ENCODE assay signal across 8 mouse cellular contexts in the genomic region with DNA sequence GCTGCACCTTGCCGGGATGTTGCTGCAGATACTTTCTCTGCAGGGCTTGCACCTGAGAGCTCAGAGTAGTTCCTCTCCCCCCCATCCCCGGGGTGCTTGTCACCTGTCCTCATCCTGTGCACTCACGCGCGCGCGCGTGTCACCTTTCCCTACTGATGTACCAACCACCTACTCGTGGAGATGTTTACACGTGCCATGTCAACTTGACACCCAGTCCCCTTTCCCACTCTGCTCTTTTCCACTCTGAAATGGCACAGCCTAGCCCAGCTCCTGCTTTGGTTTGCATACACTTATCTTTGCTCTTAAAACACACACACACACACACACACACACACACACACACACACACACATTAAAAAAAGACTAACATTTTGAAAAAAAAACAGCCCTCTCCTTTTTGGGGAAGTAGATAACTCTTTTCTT. TPM values are rescaled to one million over a fixed set of nuclear protein-coding genes. Genes with fewer than 3 reads are reported as not detected.
DNase-seq lines count a peak whose midpoint lies in the region; ATAC-seq and TF ChIP-seq lines count a peak whose summit lies in the region.

No protein-coding gene starts in this region.

- H3K4me1 ChIP-seq in liver, adult 2 months (ENCODE audit: control insufficient read depth, insufficient read depth, low read length): peaks cover 2% of the 10 kb centered on the region; the same call in 1 of the 2 replicates
- H3K4me1 ChIP-seq in heart, embryonic 14.5 days (ENCODE audit: control insufficient read depth in 2 of 2, insufficient read depth in 2 of 2, low read length in 2 of 2): peaks cover 13 to 25% of the 10 kb centered on the region in 2 experiments
- H3K4me1 ChIP-seq in limb, embryonic 14.5 days (ENCODE audit: control insufficient read depth, insufficient read depth, low read length): no peaks in the 10 kb centered on the region

- TF ChIP-seq POLR2A in liver, adult 2 months (IDR thresholded peaks at IDR 0.05; ENCODE audit: extremely low read depth, insufficient read depth, low read length): no peak
- no peak for TF ChIP-seq POLR2A in limb, embryonic 14.5 days (IDR thresholded peaks at IDR 0.05; ENCODE audit: borderline replicate concordance, extremely low read depth, insufficient read depth, insufficient read length)

- no peaks in the 10 kb centered on the region for H3K79me2 ChIP-seq in liver, adult 2 months (ENCODE audit: control insufficient read depth, insufficient read depth, low read length)

- peak overlapping the region; percentile 76 for H3K4me3 ChIP-seq in liver, adult 2 months (ENCODE audit: insufficient read depth, low read depth, low read length)
- peak overlapping the region; percentile 66 to 72 for H3K4me3 ChIP-seq in heart, embryonic 14.5 days (ENCODE audit: control insufficient read depth in 1 of 2, insufficient read depth in 1 of 2, low read depth in 1 of 2, low read length in 2 of 2)
- H3K4me3 ChIP-seq in limb, embryonic 14.5 days (replicated peaks; ENCODE audit: low read length): peak overlapping the region; percentile 66

- H3K4me2 ChIP-seq in heart, embryonic 14.5 days (ENCODE audit: low read length): peak overlapping the region; percentile 91
- peak overlapping the region; percentile 93 for H3K4me2 ChIP-seq in limb, embryonic 14.5 days (replicated peaks; ENCODE audit: low read depth, low read length, severe bottlenecking)

- peak; percentile 20; the same call in 1 of the 2 replicates for ATAC-seq in cerebellum, adult (ENCODE audit: insufficient number of reproducible peaks, low FRiP score, low TSS enrichment)
- ATAC-seq in heart, embryonic 14.5 days (ENCODE audit: insufficient number of reproducible peaks, insufficient read depth, low FRiP score, low read depth): no peak
- ATAC-seq in limb, embryonic 14.5 days (ENCODE audit: low FRiP score, low read depth): no peak

- peaks cover 4% of the 10 kb centered on the region; the same call in 1 of the 2 replicates for H3K27me3 ChIP-seq in liver, adult 2 months (ENCODE audit: control insufficient read depth, insufficient read depth, low read length)
- no peaks in the 10 kb centered on the region for H3K27me3 ChIP-seq in heart, embryonic 14.5 days (ENCODE audit: control insufficient read depth, insufficient read depth, low read length)
- 0 out of 2 replicates have a peak, but pooled peaks cover 4% of the 10 kb centered on the region for H3K27me3 ChIP-seq in limb, embryonic 14.5 days (ENCODE audit: control insufficient read depth, insufficient read depth, low read length)

- DNase-seq in liver, adult 2 months (ENCODE audit: extremely low read depth, low read depth, low spot score): no peak
- DNase-seq in liver: no peak
- DNase-seq in limb, embryonic 14.5 days (ENCODE audit: low spot score): no peak
- peak; percentile 44 for DNase-seq in naive thymus-derived CD4-positive, alpha-beta T cell, adult 2 months (ENCODE audit: low read depth)
- DNase-seq in adrenal gland, adult 8-10 months: no peak
- DNase-seq in urinary bladder, adult 18-20 months (ENCODE audit: low spot score in 2 of 2): no peak

- H3K36me3 ChIP-seq in liver, adult 2 months (ENCODE audit: control insufficient read depth, insufficient read depth, low read length): no peaks in the 10 kb centered on the region
- no peaks in the 10 kb centered on the region for H3K36me3 ChIP-seq in heart, embryonic 14.5 days (ENCODE audit: control insufficient read depth, insufficient read depth, low read length)
- no peaks in the 10 kb centered on the region for H3K36me3 ChIP-seq in limb, embryonic 14.5 days (ENCODE audit: control insufficient read depth, insufficient read depth, low read length)

- no peak for TF ChIP-seq CTCF in liver, adult 2 months (IDR thresholded peaks at IDR 0.05; ENCODE audit: low read depth, low read length)

- H3K27ac ChIP-seq in liver, adult 2 months (replicated peaks; ENCODE audit: insufficient read depth, low read depth, low read length): no peak overlapping the region
- peak overlapping the region in 1 of 2 experiments; percentile 61; a peak in 2 of 4 replicates for H3K27ac ChIP-seq in heart, embryonic 14.5 days (replicated peaks in 1 of 2; ENCODE audit: control insufficient read depth in 1 of 2, insufficient read depth in 1 of 2, low read depth in 2 of 2, low read length in 2 of 2)
- H3K27ac ChIP-seq in limb, embryonic 14.5 days (replicated peaks; ENCODE audit: low read depth, low read length): no peak overlapping the region

- H3K9me3 ChIP-seq in heart, embryonic 14.5 days (ENCODE audit: control insufficient read depth, low read length): no peaks in the 10 kb centered on the region
- H3K9me3 ChIP-seq in limb, embryonic 14.5 days (ENCODE audit: control insufficient read depth, low read length): no peaks in the 10 kb centered on the region

- WGBS in liver, adult 2 months: 3% methylated on average over 10 of the region's 10 CpGs
- 6% methylated on average over 10 of the region's 10 CpGs for WGBS in heart, embryonic 14.5 days
- 0% methylated on average over 9 of the region's 10 CpGs for WGBS in limb, embryonic 14.5 days

- no peak overlapping the region for H3K9ac ChIP-seq in liver, adult 2 months (ENCODE audit: low read depth, low read length)
- peak overlapping the region; percentile 78 for H3K9ac ChIP-seq in heart, embryonic 14.5 days (ENCODE audit: low read length)
- peak overlapping the region; percentile 56 for H3K9ac ChIP-seq in limb, embryonic 14.5 days (ENCODE audit: low read depth, low read length, severe bottlenecking)

RNA-seq across cellular contexts. Expression of gene Actr3b, which starts 0.6 kb away (rescaled TPM):
- total RNA-seq in liver, adult 2 months (2014; rRNA removed): 0.18 and 0.20 TPM in 2 replicates
- 0.07 TPM in 1 of 2 replicates, not detected in the other for polyA plus RNA-seq in liver, adult 2 months (2012; rRNA removed)
- 40.5 and 43.7 TPM in 2 replicates for polyA plus RNA-seq in heart, embryonic 14.5 days (2014; fragmentation: Nextera tagmentation; extraction: Ambion mirVana)
- 2.2 and 2.3 TPM in 2 replicates for polyA plus RNA-seq in limb, embryonic 14.5 days (2012; rRNA removed)
- polyA plus RNA-seq in limb, embryonic 14.5 days (2014; fragmentation: Nextera tagmentation; extraction: Ambion mirVana): 4.2 and 4.6 TPM in 2 replicates
- 10 to 100 TPM; 11.1 to 13.8 (median 12.3) TPM for total RNA-seq in adrenal gland, adult 8-10 months (2022)

RNA-seq across cellular contexts. Expression of gene Xrcc2, which starts 54.8 kb away (rescaled TPM):
- 1.6 and 1.8 TPM in 2 replicates for total RNA-seq in liver, adult 2 months (2014; rRNA removed)
- polyA plus RNA-seq in liver, adult 2 months (2012; rRNA removed): 1.1 and 1.4 TPM in 2 replicates
- 8.1 and 9.0 TPM in 2 replicates for polyA plus RNA-seq in heart, embryonic 14.5 days (2014; fragmentation: Nextera tagmentation; extraction: Ambion mirVana)
- polyA plus RNA-seq in limb, embryonic 14.5 days (2012; rRNA removed): 11.7 and 14.1 TPM in 2 replicates
- 3.1 and 4.4 TPM in 2 replicates for polyA plus RNA-seq in limb, embryonic 14.5 days (2014; fragmentation: Nextera tagmentation; extraction: Ambion mirVana)
- total RNA-seq in adrenal gland, adult 8-10 months (2022): 1 to 10 TPM; 4.6 to 7.7 (median 5.9) TPM
